Mouse (Mus musculus): ENCODE data around the gene Serpinb6b.

DNA sequence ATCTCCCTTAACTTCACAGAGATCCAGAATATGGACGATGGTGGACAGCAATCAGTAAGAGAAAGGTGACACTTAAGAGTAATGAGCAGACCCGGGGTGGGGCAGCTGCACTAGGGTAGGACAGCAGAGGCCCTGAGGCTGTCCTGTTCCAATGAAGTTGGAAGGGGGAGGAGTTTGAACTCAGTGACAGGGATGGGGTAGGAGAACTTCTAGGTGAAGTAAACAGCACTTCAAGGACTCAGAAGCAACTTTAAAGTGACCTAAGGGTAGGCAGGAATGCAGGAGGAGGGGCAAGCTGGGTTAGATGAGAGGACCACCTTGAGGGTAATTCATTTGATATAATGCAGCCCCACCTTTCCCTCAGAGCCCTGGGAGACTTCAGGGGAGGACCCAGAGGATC lies 63.1 kb downstream of the Serpinb6b start:
- TF ChIP-seq CTCF (IDR thresholded peaks at IDR 0.05; ENCODE audit: borderline replicate concordance, control insufficient read depth, extremely low read depth, insufficient read depth, low read length, poor library complexity) (no peak), POLR2A (IDR thresholded peaks at IDR 0.05; ENCODE audit: control insufficient read depth, extremely low read depth, insufficient read depth, low read length, poor library complexity) (no peak)

Data from thymus, adult 2 months (tissue).